Mouse (Mus musculus) heart, adult 2 months (tissue): ENCODE results near the gene Tpd52l2.

Experiments used
- CTCF ChIP-seq: fragments of 200-600 bp; IDR thresholded peaks from 2 replicates; pipeline ENCODE4 v1.8.1; 2022; ENCODE audit warnings: antibody characterized with exemption, mild to moderate bottlenecking, moderate library complexity
- POLR2A ChIP-seq: fragments of 200-500 bp; IDR thresholded peaks from 2 replicates; pipeline ENCODE4 v1.6.1; 2011; ENCODE audit warnings: mild to moderate bottlenecking, low read depth, low read length, control low read depth; ENCODE audit not compliant: insufficient read depth

GRCm38 (mm10) chr2:181509191-181509590 lies 12.2 kb downstream of the Tpd52l2 start:
- TF ChIP-seq CTCF (no peak), POLR2A (no peak)
